Comparison of ENCODE assay signal across 13 mouse cellular contexts in genomic region chr12:77216511-77217192, GRCm38 (mm10). TPM values are rescaled to one million over a fixed set of nuclear protein-coding genes. Genes with fewer than 3 reads are reported as not detected.
DNase-seq lines count a peak whose midpoint lies in the region; ATAC-seq and TF ChIP-seq lines count a peak whose summit lies in the region.
"Had no signal": no experiment of that assay in that cellular context is flagged by ENCODE, and none has a peak within 500 bp of the region (broad histone marks: within the 10 kb centered on the region; RNA-seq: fewer than 3 reads in every experiment).

No protein-coding gene starts in this region.

- no peak for TF ChIP-seq CTCF in kidney, adult 2 months (conservative IDR thresholded peaks at IDR 0.05; ENCODE audit: insufficient read depth, insufficient read length, low read depth, low read length)

- 47% methylated on average over 11 of the region's 11 CpGs for WGBS in kidney, adult 2 months

- H3K4me3 ChIP-seq in kidney, adult 2 months (ENCODE audit: insufficient read depth, low read depth, low read length), result no peak overlapping the region
- H3K4me3 ChIP-seq: erythroblast, embryonic 14.5 days; hindbrain, embryonic 10.5 days; midbrain, embryonic 13.5 days had no signal

- H3K27me3 ChIP-seq in kidney, adult 2 months (replicated peaks; ENCODE audit: control insufficient read depth, insufficient read depth, low read length), result no peaks in the 10 kb centered on the region
- H3K27me3 ChIP-seq: midbrain, embryonic 13.5 days had no signal

- intact Hi-C loops in left cerebral cortex, postnatal 25 days (cut with DNase I), result no loop called here

- peak; percentile 36 for DNase-seq in kidney, adult 2 months
- no peak for DNase-seq in kidney, adult 8-10 months
- DNase-seq in R1 (ENCODE audit: low read depth, low spot score), result peak; percentile 31
- no peak for DNase-seq in neural tube, embryonic 10.5 days (ENCODE audit: extremely low spot score, low spot score)
- DNase-seq in cerebellum, postnatal 4 days (ENCODE audit: low spot score in 2 of 2), result no peak
- no peak for DNase-seq in left cerebral cortex, postnatal 25 days (ENCODE audit: low spot score in 2 of 2)
- DNase-seq: cerebellum, postnatal 10 days had no signal

- no peak for TF ChIP-seq POLR2A in kidney, adult 2 months (IDR thresholded peaks at IDR 0.05; ENCODE audit: low read depth, low read length)

- peaks cover 14% of the 10 kb centered on the region; the same call in 1 of the 2 replicates for H3K4me1 ChIP-seq in kidney, adult 2 months (ENCODE audit: control insufficient read depth, insufficient read depth, low read length)
- H3K4me1 ChIP-seq: hindbrain, embryonic 10.5 days; midbrain, embryonic 13.5 days had no signal

- H3K27ac ChIP-seq in kidney, adult 2 months (ENCODE audit: insufficient read depth, low read depth, low read length), result no peak overlapping the region; the same call in 1 of the 2 replicates
- H3K27ac ChIP-seq: hindbrain, embryonic 10.5 days; kidney, postnatal 0 days; midbrain, embryonic 13.5 days had no signal

- H3K36me3 ChIP-seq in kidney, adult 2 months (ENCODE audit: control insufficient read depth, insufficient read depth, low read length), result no peaks in the 10 kb centered on the region
- H3K36me3 ChIP-seq: hindbrain, embryonic 10.5 days; midbrain, embryonic 13.5 days had no signal

- ATAC-seq in hematopoietic stem cell, adult 5-6 weeks (replicated peaks in 1 of 2; ENCODE audit: insufficient read depth in 1 of 2, low FRiP score in 2 of 2, low TSS enrichment in 1 of 2, low read depth in 1 of 2, poor library complexity in 2 of 2, severe bottlenecking in 2 of 2), result peak; percentile 33; a peak in 1 of 4 replicates
- peak; percentile 74 for ATAC-seq in megakaryocyte-erythroid progenitor cell, adult 5-6 weeks (replicated peaks; ENCODE audit: low FRiP score, low TSS enrichment, poor library complexity, severe bottlenecking)
- ATAC-seq: midbrain, embryonic 13.5 days had no signal

RNA-seq across cellular contexts. Expression of gene Fut8, which starts 21.3 kb away (rescaled TPM):
- polyA plus RNA-seq in kidney, adult 2 months (2012; rRNA removed), result 15.9 and 21.3 TPM in 2 replicates
- total RNA-seq in hematopoietic stem cell, adult 5-6 weeks (2017), result 165 and 176 TPM in 2 replicates
- 53.1 and 58.7 TPM in 2 replicates for total RNA-seq in megakaryocyte-erythroid progenitor cell, adult 5-6 weeks (2014; fragmentation: Nextera tagmentation)
- 46.2 and 82.8 TPM in 2 replicates for total RNA-seq in megakaryocyte-erythroid progenitor cell, adult 5-6 weeks (2017)
- total RNA-seq in left cerebral cortex, postnatal 25 days (2021), result 10 to 100 TPM; 66.2 to 72.1 TPM

Comparison
In these comparisons a context has a peak if more than half of its experiments do, and no peak if none do; other contexts are left out.
1. DNase-seq: peak in kidney, adult 2 months (single experiment) and R1 (single experiment); none in kidney, adult 8-10 months (0 of 2), neural tube, embryonic 10.5 days (single experiment), cerebellum, postnatal 4 days (0 of 2) and left cerebral cortex, postnatal 25 days (0 of 2).